Mouse (Mus musculus) small intestine, adult 2 months (tissue): ENCODE measurements around the gene Plcd3. TPM values are rescaled to one million over a fixed set of nuclear protein-coding genes. Genes with fewer than 3 reads are reported as not detected.

ENCODE experiments used
- H3K27ac ChIP-seq: fragments of 200-500 bp; 2 replicates; pipeline ENCODE4 v1.5.1; 2012; ENCODE audit warnings: low read depth, low read length, control low read depth, inconsistent platforms; ENCODE audit not compliant: insufficient read depth
- H3K27me3 ChIP-seq: fragments of 200-500 bp; 2 replicates; pipeline ENCODE4 v1.6.1; 2012; ENCODE audit warnings: mild to moderate bottlenecking, moderate library complexity, low read length, inconsistent platforms; ENCODE audit not compliant: control insufficient read depth, insufficient read depth
- H3K36me3 ChIP-seq: fragments of 200-500 bp; 2 replicates; pipeline ENCODE4 v1.6.1; 2012; ENCODE audit warnings: mild to moderate bottlenecking, low read length, control low read depth, inconsistent platforms; ENCODE audit not compliant: control insufficient read depth, insufficient read depth
- H3K4me1 ChIP-seq: fragments of 200-500 bp; 2 replicates; pipeline ENCODE4 v1.6.1; 2012; ENCODE audit warnings: low read length, inconsistent platforms, mixed read lengths; ENCODE audit not compliant: control insufficient read depth, insufficient read depth, insufficient read length
- H3K4me3 ChIP-seq: fragments of 200-500 bp; 2 replicates; pipeline ENCODE4 v1.5.1; 2012; ENCODE audit warnings: low read depth, mild to moderate bottlenecking, control low read depth, inconsistent platforms, low read length, moderate library complexity
- CTCF ChIP-seq: fragments of 200-500 bp; IDR thresholded peaks from 2 replicates; pipeline ENCODE4 v1.5.1; 2012; ENCODE audit warnings: low read depth, mild to moderate bottlenecking, control low read depth, inconsistent platforms, low read length, moderate library complexity, mixed read lengths; ENCODE audit not compliant: insufficient replicate concordance, insufficient read length; ENCODE audit errors: extremely low read depth
- POLR2A ChIP-seq: fragments of 200-500 bp; IDR thresholded peaks from 2 replicates; pipeline ENCODE4 v1.6.1; 2012; ENCODE audit warnings: low read depth, mild to moderate bottlenecking, control low read depth, inconsistent platforms, low read length, moderate library complexity
- WGBS: fragments of 180-500 bp; shearing (Covaris S2); methylation state at CpG from one replicate; pipeline ENCODE4 v1.1.7; 2018; 5-methylcytosine and 5-hydroxymethylcytosine counted together
- polyA plus RNA-seq: library from polyadenylated mRNA; depleted of rRNA; stranded (reverse); fragments of >200 nt; gene quantifications from 2 replicates; pipeline ENCODE4 v1.2.3, GENCODE M21; 2012; rRNA removed

Plcd3 gene
- 3.1 and 4.8 TPM in 2 replicates for polyA plus RNA-seq

- no peaks in the 10 kb centered on the region for H3K27me3 ChIP-seq
- peaks cover 23% of the 10 kb centered on the region for H3K4me1 ChIP-seq
- peak within 1 kb of the TSS; percentile 48 for H3K27ac ChIP-seq
- H3K4me3 ChIP-seq = peak within 1 kb of the TSS; percentile 78
- WGBS = under 1% methylated on average over 34 of the region's 34 CpGs
- H3K36me3 ChIP-seq = peaks cover 12% of the 10 kb centered on the region
- no peak for TF ChIP-seq CTCF
- TF ChIP-seq POLR2A = peak; percentile 58; the same call in 1 of the 2 replicates
These were observed at the start of gene Plcd3, which contains the start of gene Acbd4 for GRCm38 (mm10) chr11:103101481-103101865. Plcd3 (minus strand) TSS chr11:103101658. Acbd4 (plus strand) TSS chr11:103101682.

- WGBS = 97% methylated on average over 4 of the region's 4 CpGs
- TF ChIP-seq POLR2A = no peak
- no peak for TF ChIP-seq CTCF
These were observed 48.3 kb upstream of the Plcd3 start for GRCm38 (mm10) chr11:103149771-103150170.

GRCm38 (mm10) chr11:103147766-103148165, 46.3 kb upstream of the Plcd3 start:
- Histone ChIP-seq H3K4me1 (peaks cover 13% of the 10 kb centered on the region), H3K4me3 (no peak overlapping the region), H3K27me3 (no peaks in the 10 kb centered on the region), H3K36me3 (no peaks in the 10 kb centered on the region), H3K27ac (no peak overlapping the region)
- WGBS = 41% methylated on average over 4 of the region's 4 CpGs
- TF ChIP-seq CTCF = no peak
- no peak for TF ChIP-seq POLR2A

More at GRCm38 (mm10) chr11:103149771-103150170, 48.3 kb upstream of the Plcd3 start:
- Histone ChIP-seq H3K36me3 (no peaks in the 10 kb centered on the region), H3K4me1 (peaks cover 7% of the 10 kb centered on the region), H3K4me3 (no peak overlapping the region), H3K27ac (no peak overlapping the region), H3K27me3 (no peaks in the 10 kb centered on the region)

- no peak for TF ChIP-seq POLR2A
- TF ChIP-seq CTCF = no peak
- Histone ChIP-seq H3K27me3 (no peaks in the 10 kb centered on the region), H3K27ac (no peak overlapping the region), H3K4me3 (no peak overlapping the region), H3K36me3 (no peaks in the 10 kb centered on the region), H3K4me1 (peaks cover 25% of the 10 kb centered on the region)
- 85% methylated on average over 4 of the region's 4 CpGs for WGBS
These were observed 44.9 kb upstream of the Plcd3 start for GRCm38 (mm10) chr11:103146386-103146785.

- Histone ChIP-seq H3K27ac (0 out of 2 replicates have a peak overlapping the region, but pooled peaks have one; percentile 9), H3K4me3 (no peak overlapping the region), H3K36me3 (no peaks in the 10 kb centered on the region), H3K4me1 (peaks cover 37% of the 10 kb centered on the region), H3K27me3 (no peaks in the 10 kb centered on the region)
- WGBS = 40% methylated on average over 12 of the region's 12 CpGs
- TF ChIP-seq POLR2A (no peak), CTCF (no peak)
These were observed 43.1 kb upstream of the Plcd3 start for GRCm38 (mm10) chr11:103144309-103145285.

- WGBS = 15% methylated on average over 8 of the region's 8 CpGs
- peak overlapping the region; percentile 95 for H3K27ac ChIP-seq
- H3K4me1 ChIP-seq = peaks cover 35% of the 10 kb centered on the region
- H3K4me3 ChIP-seq = peak overlapping the region; percentile 44
- no peaks in the 10 kb centered on the region for H3K27me3 ChIP-seq
- H3K36me3 ChIP-seq = no peaks in the 10 kb centered on the region
- TF ChIP-seq CTCF (no peak), POLR2A (no peak)
These were observed 41.2 kb upstream of the Plcd3 start for GRCm38 (mm10) chr11:103142441-103143182.

DNA sequence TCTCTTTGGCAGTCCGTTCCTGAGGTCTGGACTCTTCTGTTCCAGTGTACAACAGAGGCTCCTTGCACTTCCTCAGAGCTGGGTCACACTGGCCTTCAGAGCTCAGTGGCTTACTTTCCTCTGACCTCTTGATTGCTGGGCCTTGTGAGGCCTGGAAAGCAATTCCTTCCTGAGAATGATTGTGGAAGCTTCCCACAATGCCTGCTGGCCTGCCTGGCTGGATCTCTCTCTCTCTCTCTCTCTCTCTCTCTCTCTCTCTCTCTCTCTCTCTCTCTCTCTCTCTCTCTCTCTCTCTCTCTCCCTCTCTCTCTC, 40.4 kb upstream of the Plcd3 start:
- H3K36me3 ChIP-seq = no peaks in the 10 kb centered on the region
- peaks cover 32% of the 10 kb centered on the region for H3K4me1 ChIP-seq
- WGBS = 17% methylated on average over 1 of the region's 1 CpGs
- TF ChIP-seq CTCF = no peak
- TF ChIP-seq POLR2A = no peak
- peak overlapping the region; percentile 36 for H3K4me3 ChIP-seq
- no peaks in the 10 kb centered on the region for H3K27me3 ChIP-seq
- H3K27ac ChIP-seq = peak overlapping the region; percentile 95
